Mouse (Mus musculus): ENCODE data around the gene Nav2. TPM values are rescaled to one million over a fixed set of nuclear protein-coding genes. Genes with fewer than 3 reads are reported as not detected.

The Nav2 gene
- total RNA-seq, 2 experiments from 2014 or later: 6.1 to 7.5 TPM

DNA sequence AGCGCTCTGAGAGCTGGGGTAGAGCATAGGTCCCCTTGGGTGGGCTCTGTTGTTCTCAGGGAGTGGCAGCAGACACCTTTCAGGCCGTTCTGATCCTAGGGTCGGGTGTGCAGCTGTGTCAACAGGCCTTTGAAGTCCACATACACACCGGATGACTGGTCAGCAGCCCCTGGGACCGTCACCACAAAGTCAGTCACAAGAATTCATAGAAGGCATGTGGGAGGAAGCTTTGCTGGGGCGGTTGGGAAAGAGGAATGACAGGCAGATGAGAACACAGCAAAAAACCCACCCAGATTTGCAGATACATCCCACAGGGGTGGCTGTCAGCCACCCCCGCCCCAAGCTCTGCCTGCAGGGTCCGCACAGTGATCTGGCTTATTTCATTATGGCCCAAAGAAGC, 20.5 kb upstream of the Nav2 start:
- no peak for DNase-seq (ENCODE audit: low spot score in 2 of 2)

DNA sequence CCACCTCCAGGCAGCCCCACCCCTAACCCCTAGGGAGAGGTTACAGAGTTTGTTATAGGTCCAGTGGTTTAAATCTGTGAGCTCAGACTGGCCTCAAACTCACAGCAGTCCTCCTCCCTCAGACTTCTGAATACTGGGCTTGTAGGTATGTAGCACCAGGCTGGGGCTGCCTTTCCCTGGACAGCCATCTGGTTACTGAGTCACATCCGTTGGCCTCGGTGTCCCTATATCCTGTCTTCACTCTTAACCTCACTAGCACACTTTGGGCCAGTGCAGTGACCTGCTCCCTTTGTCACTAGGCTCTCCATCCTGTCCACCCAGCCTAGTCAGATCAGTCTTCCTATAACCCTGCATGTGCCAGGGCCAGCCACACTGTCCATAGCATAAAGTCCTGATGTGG, 19.8 kb upstream of the Nav2 start:
- DNase-seq (ENCODE audit: low spot score in 2 of 2): no peak

DNA sequence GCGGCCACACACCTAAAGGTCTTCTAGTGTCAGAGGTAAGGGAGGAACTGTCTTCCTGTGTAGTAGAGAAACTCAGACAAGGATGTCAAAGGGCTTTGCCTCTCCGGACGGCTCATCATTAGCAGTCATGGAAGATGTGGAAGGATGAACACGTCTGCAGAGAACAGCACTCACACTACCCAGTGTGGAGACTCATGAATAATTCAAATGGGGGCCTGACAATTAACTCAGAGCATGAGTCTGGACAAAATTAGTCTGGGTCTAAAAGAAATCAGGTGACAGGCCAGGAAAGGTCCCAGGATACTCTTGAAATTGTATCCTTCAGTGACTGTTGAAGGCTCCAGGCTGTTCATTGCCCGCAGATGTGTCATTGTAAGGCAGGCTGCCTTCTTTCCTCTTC, 17.5 kb upstream of the Nav2 start:
- DNase-seq (ENCODE audit: low spot score in 2 of 2): no peak

DNA sequence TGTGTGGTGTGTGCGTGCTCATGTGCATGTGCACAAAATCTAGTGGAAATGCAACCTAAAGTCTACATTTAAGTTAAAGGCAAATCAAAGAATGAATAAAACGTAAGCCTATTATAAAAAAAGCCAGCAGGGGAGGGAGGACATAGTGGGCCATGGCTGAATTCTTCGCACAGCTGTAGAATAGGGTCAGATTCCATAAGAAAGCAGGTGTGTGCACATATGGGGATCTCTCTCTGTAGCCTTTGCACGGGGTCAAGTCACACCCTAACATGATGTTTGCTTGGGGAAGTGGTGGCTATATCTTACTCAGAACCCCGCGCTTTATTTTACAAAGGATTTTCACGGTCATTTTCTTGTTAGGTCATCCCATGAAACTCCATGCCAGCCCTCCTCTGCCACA, 15.4 kb upstream of the Nav2 start:
- no peak for DNase-seq (ENCODE audit: low spot score in 2 of 2)

DNA sequence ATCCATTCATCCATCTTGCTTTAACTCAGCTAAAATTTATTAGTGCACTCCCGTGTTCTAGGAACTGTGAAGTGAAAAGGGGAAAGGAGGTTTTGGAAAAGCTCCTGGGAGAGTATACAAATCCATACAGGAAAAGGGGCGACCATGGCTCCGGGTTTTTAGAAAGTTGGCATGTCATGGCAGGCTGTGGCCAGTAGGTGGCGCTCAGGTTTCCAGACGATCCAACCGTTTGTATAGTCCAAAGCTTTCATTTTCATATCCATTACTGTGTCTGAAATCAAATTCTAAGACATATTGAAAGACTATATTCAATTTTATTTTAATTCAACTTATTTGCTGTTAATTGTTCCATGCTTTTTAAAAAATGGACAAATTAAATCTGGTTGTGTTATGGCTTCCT, 14.4 kb upstream of the Nav2 start:
- peak; percentile 60 to 66 for DNase-seq (ENCODE audit: low spot score in 2 of 2)

DNA sequence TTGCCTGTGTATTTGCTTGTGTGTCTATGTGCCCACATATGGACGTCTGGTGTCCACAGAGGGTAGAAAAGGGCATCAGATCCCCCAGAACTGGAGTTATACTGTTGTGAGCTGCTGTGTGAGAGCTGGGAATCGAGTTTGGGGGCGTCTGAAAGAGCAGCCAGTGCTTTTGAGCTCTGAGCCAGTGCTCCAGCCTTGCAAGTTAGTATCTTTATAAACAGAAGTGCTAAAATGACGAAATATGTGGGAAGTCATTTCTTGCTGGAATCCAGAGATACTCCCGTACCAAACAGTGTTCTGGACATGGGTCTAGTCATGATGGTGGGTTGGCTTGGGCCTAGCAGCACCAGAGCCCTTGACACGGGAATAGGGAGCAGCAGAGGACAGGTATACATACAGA, 13.8 kb upstream of the Nav2 start:
- DNase-seq (ENCODE audit: low spot score in 2 of 2): no peak

DNA sequence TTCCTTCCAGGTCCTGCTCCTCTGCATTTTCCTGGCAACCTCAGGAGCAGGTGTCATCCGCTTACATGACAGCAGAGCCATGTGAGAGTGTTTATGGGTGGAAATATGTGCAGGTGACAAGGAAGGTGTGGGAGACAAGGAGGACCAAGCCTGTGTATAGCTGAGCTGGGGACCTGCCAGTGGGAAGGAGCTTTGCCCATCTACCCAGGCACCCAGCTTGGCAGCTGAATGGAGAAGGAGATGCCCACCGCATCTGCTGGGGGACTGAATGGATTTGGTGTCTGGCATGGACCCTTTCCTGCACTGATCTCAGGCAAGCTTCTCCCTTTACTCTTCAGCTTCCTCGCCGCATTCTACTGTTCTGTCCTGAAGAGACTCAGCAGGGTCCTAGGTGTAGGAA, 13.0 kb upstream of the Nav2 start:
- no peak for DNase-seq (ENCODE audit: low spot score in 2 of 2)

DNA sequence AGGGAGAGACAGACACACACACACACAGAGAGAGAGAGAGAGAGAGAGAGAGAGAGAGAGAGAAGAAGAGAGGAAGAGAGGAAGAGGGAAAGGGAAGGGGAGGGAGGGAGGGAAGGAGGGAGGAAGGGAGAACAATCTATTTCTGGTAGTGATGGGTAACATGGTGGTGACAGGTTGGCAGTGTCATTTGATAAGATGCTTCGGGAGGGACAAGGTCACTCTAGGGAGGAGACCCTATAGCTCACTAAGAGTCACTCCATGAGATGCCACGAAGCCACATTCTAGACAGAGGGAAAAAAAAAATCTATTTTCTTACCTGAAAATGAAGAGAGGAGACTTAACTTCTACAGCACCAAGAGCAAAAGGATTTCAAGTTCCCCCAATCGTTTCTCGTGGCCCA, 12.5 kb upstream of the Nav2 start:
- DNase-seq (ENCODE audit: low spot score in 2 of 2): no peak

DNA sequence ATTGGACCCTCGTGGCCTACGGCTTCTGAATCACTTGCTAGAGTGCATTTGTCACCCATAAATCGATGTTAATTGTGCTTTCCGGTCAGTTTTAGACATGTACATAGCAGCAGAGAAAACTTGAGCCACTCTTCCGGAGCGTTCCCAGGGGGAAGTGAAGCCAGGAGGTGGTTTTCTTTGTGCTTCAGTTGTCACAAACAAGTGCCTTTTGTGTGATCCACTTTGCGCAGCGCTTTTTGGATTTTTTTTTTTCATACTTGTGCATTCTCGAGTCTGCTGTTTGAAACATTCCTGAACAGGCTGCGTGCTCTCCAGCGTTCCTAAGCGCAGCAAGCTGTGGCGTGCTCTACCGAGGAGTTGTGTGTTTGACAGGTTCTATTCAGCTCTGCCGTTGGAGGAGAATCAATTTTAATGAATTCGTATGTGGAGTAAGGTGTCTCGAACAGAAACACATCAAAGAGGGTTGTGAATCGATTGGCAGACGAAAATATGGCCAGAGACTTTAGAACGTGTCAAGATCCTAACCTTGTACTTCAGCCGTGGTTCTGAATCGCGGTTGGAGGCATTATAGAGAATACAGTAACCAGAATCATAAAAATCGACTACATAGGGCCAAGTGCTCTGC, 10.9 kb upstream of the Nav2 start:
- no peak for DNase-seq (ENCODE audit: low spot score in 2 of 2)

DNA sequence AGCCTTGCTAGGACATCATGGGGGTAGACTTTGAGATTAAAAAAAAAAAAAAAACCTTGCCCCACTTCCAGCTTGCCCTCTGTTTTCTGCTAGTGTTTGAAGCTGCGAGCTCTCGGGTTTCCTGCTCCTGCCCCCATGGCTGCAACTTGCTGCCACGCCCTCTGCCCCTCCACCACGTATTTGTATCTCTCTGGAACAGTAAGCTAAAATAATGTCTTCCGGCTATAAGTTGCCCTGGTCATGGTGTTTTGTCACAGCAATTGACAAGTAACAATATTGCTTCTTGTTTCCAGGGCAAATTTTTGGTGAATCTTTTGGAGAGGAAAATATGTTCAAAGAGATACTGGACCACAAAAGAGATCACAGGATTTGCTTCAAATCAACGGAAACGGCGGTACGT, 10.1 kb upstream of the Nav2 start:
- DNase-seq (ENCODE audit: low spot score in 2 of 2): no peak

DNA sequence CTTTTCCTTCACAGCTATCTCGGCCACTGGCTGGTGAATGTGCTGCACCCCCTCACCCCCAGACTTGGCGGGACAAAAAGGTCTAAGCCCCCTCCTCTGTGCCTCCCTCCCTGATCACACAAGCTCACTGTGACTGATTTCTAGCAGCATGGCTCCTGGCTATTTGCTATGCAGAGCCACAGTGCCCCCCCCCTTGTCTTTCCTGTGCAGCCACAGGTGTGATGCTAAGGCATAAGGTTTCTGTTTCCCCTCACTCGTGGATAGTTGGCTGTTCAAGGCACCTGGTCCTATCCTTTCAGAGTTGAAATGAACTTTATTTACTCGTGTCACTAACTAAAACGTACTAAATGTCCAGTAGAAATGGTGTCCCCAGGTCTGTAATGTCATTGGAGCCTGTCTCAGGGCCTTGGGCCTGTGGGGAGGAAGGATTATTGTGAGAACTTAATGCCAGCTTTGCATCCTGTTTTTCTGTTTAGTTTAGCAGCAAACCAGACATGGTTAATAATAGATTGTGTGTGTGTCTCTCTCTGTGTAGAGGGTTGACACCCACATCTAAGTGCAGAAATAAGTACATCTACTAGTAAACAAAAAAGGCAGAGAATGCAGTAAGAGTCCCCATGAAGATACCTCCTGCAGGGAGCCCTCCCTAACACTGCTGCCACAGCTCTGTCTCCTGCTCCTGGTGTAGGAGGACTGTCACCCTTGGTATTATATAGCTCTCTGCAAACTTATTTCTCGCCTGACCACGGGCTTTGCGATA, 7.9 kb upstream of the Nav2 start:
- DNase-seq (ENCODE audit: low spot score in 2 of 2): no peak

DNA sequence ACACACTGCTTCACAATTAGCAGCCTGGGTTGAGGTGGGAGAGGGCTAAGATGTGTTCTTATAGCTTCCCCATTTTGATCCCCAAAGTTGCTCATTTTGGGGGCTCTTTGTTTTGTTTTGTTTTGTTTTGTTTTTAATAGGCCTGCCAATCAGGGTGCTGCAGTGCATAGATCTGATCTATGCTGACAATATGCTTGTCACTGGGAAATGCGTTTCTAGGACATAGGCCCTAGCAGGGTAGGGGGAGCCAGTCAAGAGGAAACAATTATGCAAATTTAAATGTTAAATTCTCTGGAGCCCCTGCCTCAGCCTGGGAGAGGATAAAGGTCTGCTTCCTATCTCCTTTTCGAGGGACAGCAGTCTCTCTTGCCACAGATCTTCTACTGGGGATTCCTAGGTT, 6.1 kb upstream of the Nav2 start:
- no peak for DNase-seq (ENCODE audit: low spot score in 2 of 2)

DNA sequence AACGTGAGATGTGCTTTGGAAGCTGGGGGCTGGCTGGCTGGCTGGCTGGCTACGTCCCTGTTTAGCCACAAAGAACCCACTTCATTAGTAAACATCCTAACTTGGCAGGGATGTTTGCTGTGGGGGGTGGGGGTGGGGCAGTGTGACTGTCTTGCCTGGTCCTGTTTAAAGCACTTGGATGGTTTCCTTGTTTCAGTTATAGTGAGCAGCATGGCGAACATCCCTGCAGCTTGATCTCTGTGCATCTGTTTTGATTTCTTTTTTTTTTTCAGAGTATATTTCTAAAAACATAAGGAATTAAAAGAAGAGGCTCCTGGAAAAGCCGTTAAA, 791 bp downstream of the Nav2 start:
- DNase-seq (ENCODE audit: low spot score in 2 of 2): no peak

DNA sequence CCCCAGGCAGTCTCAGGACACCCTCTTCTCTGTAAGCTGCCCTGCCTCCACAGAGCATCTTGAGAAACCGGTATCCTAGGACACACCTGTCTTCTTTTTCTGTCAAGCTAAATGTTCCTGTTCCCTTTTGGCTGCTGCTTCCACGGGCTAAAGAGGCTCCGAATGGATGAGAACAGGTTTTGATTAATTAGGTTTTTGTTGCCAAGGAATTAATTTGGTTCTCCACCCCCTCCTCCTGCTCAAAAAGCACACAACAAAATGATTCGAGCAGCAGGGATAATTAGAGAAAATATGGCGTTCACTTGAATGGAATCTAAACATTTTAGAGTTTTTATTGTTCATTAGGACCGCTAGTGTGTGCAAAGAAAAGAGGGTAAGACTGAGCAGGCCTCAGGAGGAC, 1.8 kb downstream of the Nav2 start:
- no peak for DNase-seq (ENCODE audit: low spot score in 2 of 2)

DNA sequence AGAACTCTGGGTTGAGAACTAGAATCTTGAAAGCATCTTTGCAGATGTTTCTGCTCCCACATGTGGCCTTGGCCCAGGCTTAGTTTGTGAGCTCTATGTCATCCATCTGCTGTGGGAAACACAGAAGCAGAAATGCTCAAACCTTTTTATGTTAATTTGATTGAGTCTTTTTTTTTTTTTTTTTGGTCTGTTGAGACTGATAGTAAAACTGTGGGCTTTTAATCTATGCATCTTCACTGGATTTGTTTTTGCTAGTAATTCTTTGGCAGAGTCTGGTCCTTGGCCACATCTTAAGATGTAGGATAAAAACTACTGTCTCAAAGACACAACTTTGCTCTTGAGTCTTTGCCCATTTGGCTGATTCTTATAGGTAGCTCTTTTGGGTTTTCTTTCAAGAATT, 2.6 kb downstream of the Nav2 start:
- no peak for DNase-seq (ENCODE audit: low spot score in 2 of 2)

DNA sequence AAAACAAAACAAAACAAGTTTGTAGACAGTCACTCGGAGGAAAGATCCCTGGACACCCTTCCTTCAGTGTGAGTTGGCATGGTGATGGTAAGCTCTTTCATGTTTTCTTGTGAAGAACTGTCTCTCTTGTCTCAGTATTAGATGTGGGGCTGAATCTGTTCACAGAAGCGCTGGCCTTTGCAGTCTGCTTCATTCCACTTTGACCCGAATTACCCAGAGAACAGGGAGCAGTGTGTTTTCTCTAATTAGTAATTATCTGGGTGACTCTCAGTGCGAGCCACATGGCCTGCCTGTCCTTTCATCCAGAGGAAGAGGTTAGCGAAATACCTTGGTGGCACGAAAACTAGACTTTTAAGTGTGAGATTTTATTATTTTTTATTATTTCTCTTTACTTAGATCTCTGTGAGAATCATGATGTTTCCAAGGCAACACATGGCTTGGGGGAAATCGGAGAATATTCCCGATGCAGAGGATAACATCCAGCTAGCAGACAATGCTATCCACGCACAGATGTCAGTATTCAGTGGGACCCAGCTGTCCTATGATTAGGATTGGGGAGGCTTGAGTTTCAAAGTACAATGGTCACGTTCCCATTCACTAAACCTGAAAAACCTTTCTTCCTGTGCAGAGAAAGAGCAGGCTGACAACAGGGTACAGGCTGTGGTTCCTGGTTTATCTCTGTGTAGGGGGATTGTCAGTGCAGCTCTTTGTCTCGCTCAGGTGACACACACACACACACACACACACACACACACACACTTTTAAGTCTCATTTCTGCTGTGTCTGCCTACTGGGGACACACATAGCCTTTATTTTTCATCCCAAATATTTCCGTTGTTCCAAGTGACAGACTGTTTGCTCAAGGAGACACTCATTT, 6.4 kb downstream of the Nav2 start:
- DNase-seq (ENCODE audit: low spot score in 2 of 2): no peak

DNA sequence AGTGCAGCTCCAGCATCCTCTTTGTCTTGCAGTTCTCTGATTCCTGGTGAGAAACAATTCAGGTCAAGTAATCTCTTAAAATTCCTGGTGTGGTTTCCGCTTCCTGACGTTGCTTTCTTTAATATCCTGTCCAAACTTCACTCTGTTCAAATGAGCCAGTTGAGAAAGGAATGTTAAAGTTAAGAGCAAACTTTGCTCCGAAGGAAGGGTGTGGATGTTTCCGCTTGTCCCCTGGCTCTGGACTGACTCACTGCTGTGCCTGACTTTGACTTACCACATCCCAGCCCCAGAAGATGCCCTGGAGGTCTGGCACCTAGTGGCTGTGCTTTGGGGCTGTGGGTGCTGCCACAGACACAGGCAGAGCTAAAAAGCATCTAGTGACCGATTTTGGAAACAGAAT, 8.9 kb downstream of the Nav2 start:
- no peak for DNase-seq (ENCODE audit: low spot score in 2 of 2)

DNA sequence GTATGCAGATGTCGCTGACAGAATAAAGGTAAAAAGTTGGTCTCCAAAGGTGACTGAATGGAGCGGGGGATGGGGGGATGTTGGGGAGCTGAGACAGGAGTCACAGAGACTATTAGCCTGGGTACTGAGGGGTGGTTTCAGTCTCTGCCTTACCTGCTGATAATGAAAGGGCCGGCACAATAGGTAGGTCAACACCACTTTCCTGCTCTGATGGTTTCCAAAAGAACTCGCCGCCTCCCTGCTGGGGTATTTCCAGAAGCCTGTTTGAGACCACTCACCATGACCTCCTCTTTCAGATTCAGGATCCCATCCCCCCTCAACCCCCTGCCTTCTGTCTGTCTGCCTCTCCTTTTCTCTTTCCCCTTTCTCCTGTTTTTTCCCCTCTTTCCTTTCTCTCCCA, 9.5 kb downstream of the Nav2 start:
- DNase-seq (ENCODE audit: low spot score in 2 of 2): no peak

DNA sequence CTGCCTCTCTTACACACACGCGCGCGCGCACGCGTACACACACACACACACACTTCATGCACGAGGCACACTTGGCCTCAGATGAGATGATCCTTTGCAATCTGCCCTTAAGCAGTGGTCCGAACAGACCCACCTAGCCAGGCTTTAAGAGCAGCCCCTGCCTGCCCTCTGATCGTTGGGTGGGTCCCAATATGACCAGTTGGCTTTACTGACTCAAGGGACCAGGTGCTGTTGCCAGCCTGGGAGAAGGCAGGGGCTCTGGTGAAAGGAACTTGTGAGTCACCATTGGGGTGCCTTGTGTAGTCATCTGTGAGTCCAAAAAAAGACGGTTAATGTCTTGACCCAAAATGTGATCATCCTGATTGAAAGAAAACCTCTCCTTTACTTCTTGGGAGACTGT, 9.9 kb downstream of the Nav2 start:
- DNase-seq (ENCODE audit: low spot score in 2 of 2): no peak

DNA sequence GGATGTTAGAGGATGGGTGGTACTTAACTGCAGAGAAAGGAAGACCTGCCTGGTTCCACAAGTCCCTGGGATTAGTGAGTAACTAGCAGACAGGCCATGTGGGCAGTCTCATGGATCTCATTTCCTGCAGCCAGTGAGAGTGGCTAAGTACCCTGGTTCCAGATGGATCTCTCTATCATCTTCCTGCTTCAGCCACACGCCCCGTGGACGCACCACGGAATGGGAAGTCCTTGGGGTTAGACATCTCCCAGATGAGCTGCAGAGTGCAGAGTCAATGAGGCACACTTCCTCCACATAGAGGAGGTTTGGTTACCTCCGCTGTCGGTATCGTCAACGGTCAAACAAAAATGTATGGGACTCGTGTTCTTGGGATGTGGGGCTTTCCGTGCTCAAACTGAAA, 15.1 kb downstream of the Nav2 start:
- DNase-seq (ENCODE audit: low spot score in 2 of 2): no peak

DNA sequence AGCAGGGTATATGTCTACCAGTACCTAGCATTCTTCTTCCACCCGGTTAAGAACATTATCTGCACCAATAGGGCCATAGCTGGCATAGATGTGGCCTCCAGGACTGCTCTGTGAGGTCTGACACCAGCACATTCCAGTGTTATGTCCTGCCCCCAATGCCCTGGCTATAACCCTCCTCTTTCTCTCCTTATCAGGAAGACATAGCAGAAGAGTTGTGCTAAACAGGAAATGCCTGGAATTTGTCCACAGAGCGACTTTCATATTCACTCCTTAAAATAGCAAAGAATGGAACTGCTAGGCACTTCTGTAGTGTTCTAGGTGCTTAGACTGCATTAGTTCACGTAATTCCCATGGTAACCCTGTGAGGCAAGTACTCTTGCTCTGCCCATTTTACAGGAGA, 16.7 kb downstream of the Nav2 start:
- no peak for DNase-seq (ENCODE audit: low spot score in 2 of 2)

DNA sequence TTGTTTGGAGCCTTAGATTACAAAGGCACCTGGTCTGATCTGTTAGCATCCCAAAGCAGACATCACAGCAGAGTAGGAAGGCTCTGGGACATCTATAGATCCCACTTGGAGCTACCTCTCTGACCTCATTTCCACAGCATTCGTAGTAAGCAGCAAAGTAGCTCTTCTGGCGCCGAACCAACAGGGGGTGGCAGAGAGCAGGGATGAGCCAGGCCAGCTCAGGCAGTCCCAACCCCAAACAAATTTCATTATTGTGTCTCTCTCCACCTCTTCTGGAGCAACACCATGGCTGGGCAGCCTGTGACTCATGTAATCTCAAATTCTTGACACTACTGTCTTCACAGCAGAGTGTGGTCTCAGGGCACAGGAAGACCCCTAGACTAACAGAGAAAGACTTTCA, 19.8 kb downstream of the Nav2 start:
- DNase-seq (ENCODE audit: low spot score in 2 of 2): peak; percentile 58 to 69

Data from adrenal gland, adult 18-20 months (tissue).